Mouse (Mus musculus): ENCODE measurements around the gene Mapt.
A peak's percentile ranks its signal among the peaks of the same experiment; 100 is the strongest.

Mapt gene

DNA sequence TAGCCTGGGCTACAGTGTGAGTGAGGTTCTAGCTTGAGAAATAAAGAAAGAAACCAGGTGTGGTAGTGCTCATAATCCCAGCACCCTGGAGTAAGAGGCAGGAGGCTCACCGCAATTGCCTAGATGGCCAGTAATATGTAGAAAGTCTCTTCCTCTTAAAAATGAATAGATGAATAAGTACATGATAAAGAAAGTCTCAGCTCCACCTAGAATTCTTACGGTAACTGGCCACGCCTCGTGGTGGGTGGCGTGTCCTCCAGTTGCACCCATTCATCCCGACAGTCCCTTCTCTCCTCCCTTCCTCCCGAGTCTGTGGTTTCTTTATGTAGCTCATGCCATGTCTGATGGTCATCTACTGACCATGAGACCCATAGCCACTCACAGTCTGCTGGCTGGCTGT lies 74.5 kb downstream of the Mapt start:
- Histone ChIP-seq H3K27me3 (ENCODE audit: control insufficient read depth, insufficient read depth, low read length, poor library complexity, severe bottlenecking) (no peaks in the 10 kb centered on the region), H3K36me3 (ENCODE audit: control insufficient read depth, insufficient read depth, low read length, poor library complexity, severe bottlenecking) (no peaks in the 10 kb centered on the region)
- no peak for DNase-seq (ENCODE audit: low read depth, low spot score)

DNA sequence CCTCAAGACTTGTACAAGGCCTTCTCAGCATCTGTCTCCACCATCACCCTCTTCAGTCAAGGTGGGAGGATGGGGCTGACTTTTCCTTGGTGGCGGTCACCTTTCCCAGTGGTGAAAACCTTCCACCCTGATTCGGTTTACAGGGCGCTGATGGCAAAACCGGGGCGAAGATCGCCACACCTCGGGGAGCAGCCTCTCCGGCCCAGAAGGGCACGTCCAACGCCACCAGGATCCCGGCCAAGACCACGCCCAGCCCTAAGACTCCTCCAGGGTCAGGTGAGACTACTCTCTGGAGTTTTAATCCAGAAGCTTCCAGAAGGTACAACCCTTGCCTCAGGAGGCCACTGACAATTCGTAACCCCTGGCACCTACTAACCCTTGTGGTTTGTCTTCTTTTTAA lies 75.3 kb downstream of the Mapt start:
- H3K36me3 ChIP-seq (ENCODE audit: control insufficient read depth, insufficient read depth, low read length, poor library complexity, severe bottlenecking), result no peaks in the 10 kb centered on the region
- no peak for DNase-seq (ENCODE audit: low read depth, low spot score)
- no peaks in the 10 kb centered on the region for H3K27me3 ChIP-seq (ENCODE audit: control insufficient read depth, insufficient read depth, low read length, poor library complexity, severe bottlenecking)

GRCm38 (mm10) chr11:104307136-104307535 lies 75.9 kb downstream of the Mapt start:
- no peak for DNase-seq (ENCODE audit: low read depth, low spot score)
- Histone ChIP-seq H3K27me3 (ENCODE audit: control insufficient read depth, insufficient read depth, low read length, poor library complexity, severe bottlenecking) (no peaks in the 10 kb centered on the region), H3K36me3 (ENCODE audit: control insufficient read depth, insufficient read depth, low read length, poor library complexity, severe bottlenecking) (no peaks in the 10 kb centered on the region)

DNA sequence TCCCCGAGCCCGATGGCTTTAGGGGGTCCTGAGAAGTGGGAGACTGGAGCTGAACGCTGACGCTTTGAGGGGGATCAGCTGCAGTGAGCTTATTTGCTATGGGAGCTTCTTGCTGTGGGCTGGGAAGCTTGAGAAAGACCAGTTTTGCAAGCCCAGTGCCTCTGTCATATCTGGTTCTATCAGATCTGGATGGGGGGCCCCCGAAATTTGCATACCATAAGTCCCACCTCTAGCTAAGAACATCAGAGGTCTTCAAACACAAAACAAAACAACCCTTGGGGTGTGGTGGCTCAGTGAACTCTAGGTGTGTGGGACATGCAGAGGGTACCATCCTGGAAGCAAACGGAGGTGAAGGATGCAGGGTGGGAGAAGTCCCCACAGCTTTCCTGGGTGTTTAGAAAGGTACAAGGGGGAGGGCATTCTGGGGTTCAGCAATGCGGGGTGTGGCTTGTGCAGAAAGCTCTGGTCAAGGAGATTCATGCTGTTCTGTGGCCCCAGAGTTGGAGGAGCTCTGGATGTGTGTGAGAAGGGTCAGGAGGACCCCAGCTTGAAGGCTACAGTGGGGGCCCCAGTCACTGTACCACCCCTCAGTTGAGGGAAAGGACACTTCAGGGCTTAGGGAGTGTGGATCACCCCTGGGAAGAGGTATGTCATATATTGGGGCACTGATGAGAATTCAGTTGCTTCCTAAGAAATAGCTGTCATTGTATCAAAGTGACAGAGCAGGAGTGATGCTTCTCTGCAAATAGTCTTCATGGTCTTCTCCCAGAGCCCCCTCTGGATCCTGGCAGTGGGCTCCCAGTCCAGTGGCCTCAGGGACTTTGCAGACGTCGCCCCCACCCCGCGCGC lies 78.4 kb downstream of the Mapt start:
- DNase-seq (ENCODE audit: low read depth, low spot score), result no peak
- no peaks in the 10 kb centered on the region for H3K27me3 ChIP-seq (ENCODE audit: control insufficient read depth, insufficient read depth, low read length, poor library complexity, severe bottlenecking)
- no peaks in the 10 kb centered on the region for H3K36me3 ChIP-seq (ENCODE audit: control insufficient read depth, insufficient read depth, low read length, poor library complexity, severe bottlenecking)

DNA sequence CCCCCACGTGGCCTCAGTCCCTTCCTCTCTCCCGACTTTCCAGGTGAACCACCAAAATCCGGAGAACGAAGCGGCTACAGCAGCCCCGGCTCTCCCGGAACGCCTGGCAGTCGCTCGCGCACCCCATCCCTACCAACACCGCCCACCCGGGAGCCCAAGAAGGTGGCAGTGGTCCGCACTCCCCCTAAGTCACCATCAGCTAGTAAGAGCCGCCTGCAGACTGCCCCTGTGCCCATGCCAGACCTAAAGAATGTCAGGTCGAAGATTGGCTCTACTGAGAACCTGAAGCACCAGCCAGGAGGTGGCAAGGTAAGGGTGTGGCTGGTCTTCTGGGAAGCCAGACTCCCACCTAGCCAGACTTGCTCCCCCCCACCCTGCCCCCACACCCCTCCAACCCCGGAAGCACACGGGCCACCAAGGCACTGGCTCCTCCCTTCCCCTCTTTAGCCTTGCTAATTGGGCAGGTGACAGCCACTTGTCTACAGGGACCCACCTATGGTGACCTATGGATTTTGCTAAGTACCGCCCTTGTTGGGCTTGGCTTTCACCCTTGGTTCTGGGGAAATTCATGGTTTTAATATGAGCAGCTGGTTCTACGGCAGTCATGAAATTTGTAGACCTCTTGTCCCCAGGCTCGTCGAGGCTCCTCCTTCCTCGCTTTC lies 79.2 kb downstream of the Mapt start:
- no peaks in the 10 kb centered on the region for H3K27me3 ChIP-seq (ENCODE audit: control insufficient read depth, insufficient read depth, low read length, poor library complexity, severe bottlenecking)
- H3K36me3 ChIP-seq (ENCODE audit: control insufficient read depth, insufficient read depth, low read length, poor library complexity, severe bottlenecking), result no peaks in the 10 kb centered on the region
- no peak for DNase-seq (ENCODE audit: low read depth, low spot score)

GRCm38 (mm10) chr11:104311643-104312042 lies 80.5 kb downstream of the Mapt start:
- Histone ChIP-seq H3K27me3 (ENCODE audit: control insufficient read depth, insufficient read depth, low read length, poor library complexity, severe bottlenecking) (no peaks in the 10 kb centered on the region), H3K36me3 (ENCODE audit: control insufficient read depth, insufficient read depth, low read length, poor library complexity, severe bottlenecking) (no peaks in the 10 kb centered on the region)
- peak; percentile 48 for DNase-seq (ENCODE audit: low read depth, low spot score)

GRCm38 (mm10) chr11:104315703-104316102 lies 84.5 kb downstream of the Mapt start:
- DNase-seq (ENCODE audit: low read depth, low spot score), result peak; percentile 92
- Histone ChIP-seq H3K27me3 (ENCODE audit: control insufficient read depth, insufficient read depth, low read length, poor library complexity, severe bottlenecking) (no peaks in the 10 kb centered on the region), H3K36me3 (ENCODE audit: control insufficient read depth, insufficient read depth, low read length, poor library complexity, severe bottlenecking) (no peaks in the 10 kb centered on the region)

DNA sequence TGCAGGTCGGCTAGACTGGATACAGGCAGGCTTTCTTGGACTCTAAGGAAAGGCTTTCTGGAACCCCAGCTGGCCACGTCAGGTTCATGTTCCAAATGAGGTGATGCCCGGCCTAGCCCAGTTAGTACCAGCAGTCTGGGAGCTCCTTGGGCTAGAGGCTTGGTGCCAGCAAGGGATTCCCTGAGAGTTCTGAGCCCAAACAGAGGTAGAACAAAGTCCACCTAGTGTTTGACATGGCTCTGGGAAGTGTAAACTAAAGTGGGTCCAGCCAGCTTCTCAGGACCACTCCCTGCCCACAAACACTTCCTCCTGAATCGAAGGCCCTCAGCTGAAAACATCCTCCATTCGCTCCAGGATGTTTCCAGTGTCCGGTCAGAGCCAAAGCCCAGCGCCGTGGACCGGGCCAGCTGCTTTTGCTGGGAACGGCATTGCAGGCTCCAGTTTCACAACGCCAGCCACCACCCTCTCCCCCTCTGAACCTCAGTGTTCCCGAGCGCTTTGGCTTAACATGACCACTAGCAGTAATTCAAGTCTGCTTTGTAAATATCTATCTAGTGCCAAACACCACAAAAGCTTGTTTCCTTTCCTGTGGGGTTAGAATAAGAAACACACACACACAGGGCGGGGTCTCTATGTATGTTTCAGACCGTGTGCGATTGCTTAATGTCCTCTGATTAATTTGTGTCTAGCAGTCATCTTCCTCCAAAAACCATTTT lies 85.7 kb downstream of the Mapt start:
- no peaks in the 10 kb centered on the region for H3K36me3 ChIP-seq (ENCODE audit: control insufficient read depth, insufficient read depth, low read length, poor library complexity, severe bottlenecking)
- H3K27me3 ChIP-seq (ENCODE audit: control insufficient read depth, insufficient read depth, low read length, poor library complexity, severe bottlenecking), result no peaks in the 10 kb centered on the region
- DNase-seq (ENCODE audit: low read depth, low spot score), result no peak

- DNase-seq (ENCODE audit: low read depth, low spot score), result no peak
- Histone ChIP-seq H3K27me3 (ENCODE audit: control insufficient read depth, insufficient read depth, low read length, poor library complexity, severe bottlenecking) (no peaks in the 10 kb centered on the region), H3K36me3 (ENCODE audit: control insufficient read depth, insufficient read depth, low read length, poor library complexity, severe bottlenecking) (no peaks in the 10 kb centered on the region)
Observed at GRCm38 (mm10) chr11:104317631-104318030, 86.4 kb downstream of the Mapt start.

DNA sequence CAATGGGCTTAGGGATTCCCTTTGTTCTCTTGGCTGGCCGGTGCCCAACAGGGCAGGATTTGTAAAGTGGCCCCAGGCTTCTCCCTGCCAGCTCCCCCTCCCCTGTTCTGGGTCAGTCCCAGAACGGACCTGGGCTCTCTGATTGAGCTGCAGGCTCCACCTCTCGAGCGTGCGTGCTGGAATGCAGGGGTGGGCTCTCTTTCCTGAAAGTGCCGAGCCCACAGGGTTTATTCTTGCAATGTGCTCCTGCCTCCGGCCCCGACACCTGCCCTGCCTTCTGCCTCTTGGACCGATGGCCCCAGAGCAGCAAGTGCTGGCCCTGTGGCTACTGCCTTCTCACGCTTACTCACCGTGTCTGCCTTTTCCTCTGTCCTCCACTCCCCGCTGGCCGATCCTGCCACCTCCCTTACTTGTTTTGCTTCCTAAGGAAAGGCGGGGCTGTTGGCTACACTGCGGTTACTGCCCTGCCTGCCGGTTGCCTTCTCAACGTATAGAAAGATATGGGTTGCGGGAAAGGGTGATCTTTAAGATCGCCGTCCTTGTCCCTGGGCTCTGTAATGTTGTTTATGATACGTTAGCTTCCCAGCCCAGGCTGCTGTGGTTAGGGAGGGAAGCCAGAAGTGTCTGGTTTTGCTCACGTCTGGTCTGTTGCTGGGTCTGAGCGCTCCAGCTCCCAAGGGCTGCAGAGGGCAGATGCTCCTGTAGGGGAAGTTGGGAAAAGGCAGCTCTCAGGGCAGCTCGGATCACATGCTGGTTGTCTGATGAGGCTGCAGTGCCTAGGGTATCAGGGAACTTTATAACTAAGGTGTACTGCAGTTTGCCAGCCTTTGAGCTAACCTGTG lies 88.0 kb downstream of the Mapt start:
- Histone ChIP-seq H3K36me3 (ENCODE audit: control insufficient read depth, insufficient read depth, low read length, poor library complexity, severe bottlenecking) (no peaks in the 10 kb centered on the region), H3K27me3 (ENCODE audit: control insufficient read depth, insufficient read depth, low read length, poor library complexity, severe bottlenecking) (no peaks in the 10 kb centered on the region)
- DNase-seq (ENCODE audit: low read depth, low spot score), result no peak

GRCm38 (mm10) chr11:104320511-104320910 lies 89.3 kb downstream of the Mapt start:
- Histone ChIP-seq H3K27me3 (ENCODE audit: control insufficient read depth, insufficient read depth, low read length, poor library complexity, severe bottlenecking) (no peaks in the 10 kb centered on the region), H3K36me3 (ENCODE audit: control insufficient read depth, insufficient read depth, low read length, poor library complexity, severe bottlenecking) (no peaks in the 10 kb centered on the region)
- peak; percentile 17 for DNase-seq (ENCODE audit: low read depth, low spot score)

DNA sequence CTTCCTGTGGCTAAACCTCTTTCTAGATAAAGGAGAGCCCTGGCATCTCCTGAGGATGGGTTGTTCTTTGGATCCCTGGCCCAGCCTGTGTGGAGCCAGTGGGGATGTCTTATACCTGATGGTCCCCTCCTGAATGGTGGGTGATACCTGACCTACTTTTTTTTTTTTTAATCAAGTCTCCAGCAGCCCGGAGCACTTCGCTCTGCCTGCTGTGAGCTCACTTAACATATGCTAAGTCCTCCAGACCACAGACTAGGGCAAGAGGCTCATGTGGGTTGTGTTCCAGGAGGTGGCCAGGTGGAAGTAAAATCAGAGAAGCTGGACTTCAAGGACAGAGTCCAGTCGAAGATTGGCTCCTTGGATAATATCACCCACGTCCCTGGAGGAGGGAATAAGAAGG lies 91.0 kb downstream of the Mapt start:
- H3K36me3 ChIP-seq (ENCODE audit: control insufficient read depth, insufficient read depth, low read length, poor library complexity, severe bottlenecking), result no peaks in the 10 kb centered on the region
- H3K27me3 ChIP-seq (ENCODE audit: control insufficient read depth, insufficient read depth, low read length, poor library complexity, severe bottlenecking), result no peaks in the 10 kb centered on the region
- no peak for DNase-seq (ENCODE audit: low read depth, low spot score)

DNA sequence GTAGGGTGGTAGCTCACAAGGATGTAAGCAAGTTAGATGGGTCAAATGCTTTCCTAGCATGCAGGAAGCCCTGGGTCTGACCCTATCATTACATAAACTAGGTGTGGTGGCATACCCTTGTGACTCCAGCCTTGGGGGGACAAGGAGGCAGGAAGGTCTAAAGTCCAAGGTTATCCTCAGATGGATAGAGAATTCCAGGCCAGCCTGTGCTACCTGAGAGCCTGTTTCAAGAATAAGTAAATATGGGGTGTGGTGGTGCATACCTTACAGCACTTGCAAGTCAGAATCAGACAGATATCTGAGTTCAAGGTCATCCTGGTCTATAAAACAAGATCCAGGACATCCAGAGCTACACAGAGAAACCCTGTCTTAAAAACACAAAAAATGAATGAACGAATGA lies 96.3 kb downstream of the Mapt start:
- no peaks in the 10 kb centered on the region for H3K36me3 ChIP-seq (ENCODE audit: control insufficient read depth, insufficient read depth, low read length, poor library complexity, severe bottlenecking)
- no peaks in the 10 kb centered on the region for H3K27me3 ChIP-seq (ENCODE audit: control insufficient read depth, insufficient read depth, low read length, poor library complexity, severe bottlenecking)
- DNase-seq (ENCODE audit: low read depth, low spot score), result no peak

DNA sequence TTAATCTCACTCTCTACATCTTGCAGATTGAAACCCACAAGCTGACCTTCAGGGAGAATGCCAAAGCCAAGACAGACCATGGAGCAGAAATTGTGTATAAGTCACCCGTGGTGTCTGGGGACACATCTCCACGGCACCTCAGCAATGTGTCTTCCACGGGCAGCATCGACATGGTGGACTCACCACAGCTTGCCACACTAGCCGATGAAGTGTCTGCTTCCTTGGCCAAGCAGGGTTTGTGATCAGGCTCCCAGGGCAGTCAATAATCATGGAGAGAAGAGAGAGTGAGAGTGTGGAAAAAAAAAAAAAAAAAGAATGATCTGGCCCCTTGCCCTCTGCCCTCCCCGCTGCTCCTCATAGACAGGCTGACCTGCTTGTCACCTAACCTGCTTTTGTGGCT lies 96.8 kb downstream of the Mapt start:
- Histone ChIP-seq H3K27me3 (ENCODE audit: control insufficient read depth, insufficient read depth, low read length, poor library complexity, severe bottlenecking) (no peaks in the 10 kb centered on the region), H3K36me3 (ENCODE audit: control insufficient read depth, insufficient read depth, low read length, poor library complexity, severe bottlenecking) (peaks cover under 1% of the 10 kb centered on the region; the same call in 1 of the 2 replicates)
- no peak for DNase-seq (ENCODE audit: low read depth, low spot score)
